Mouse (Mus musculus): ENCODE measurements around the gene Bod1.

DNA sequence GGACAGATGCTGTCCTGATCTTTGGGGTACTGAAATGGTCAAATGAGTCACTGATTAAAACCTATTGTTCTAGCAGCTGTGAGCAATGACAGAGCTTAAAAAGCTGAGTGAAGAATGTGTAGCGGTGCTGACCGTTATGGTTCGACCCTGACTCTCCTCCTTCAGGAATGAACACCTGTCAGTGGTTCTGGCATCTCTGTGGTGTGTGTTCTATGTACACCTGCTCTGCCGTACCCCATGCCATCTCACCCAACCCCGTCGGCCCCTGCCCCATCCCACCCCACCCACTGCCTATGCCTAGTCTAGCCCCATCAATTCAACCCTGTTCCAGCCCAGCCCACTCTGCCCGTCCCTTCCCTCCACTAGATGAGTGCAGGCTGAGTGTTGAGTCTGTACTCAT is 9.5 kb downstream of the Bod1 start:
- no peak for TF ChIP-seq TAL1 (IDR thresholded peaks at IDR 0.05; ENCODE audit: low read length)
- no peak for TF ChIP-seq GATA1 (IDR thresholded peaks at IDR 0.05; ENCODE audit: low read length)
